Mouse (Mus musculus) gastrocnemius, postnatal 25 days (tissue): ENCODE measurements around the gene Etv6. TPM values are rescaled to one million over a fixed set of nuclear protein-coding genes. Genes with fewer than 3 reads are reported as not detected.

Source experiments
- DNase-seq: peaks from one replicate; pipeline ENCODE4 v3.0.0; 2022
- total RNA-seq, 2 experiments: library from RNA; stranded (reverse); gene quantifications; 1 replicate in 1 of 2; 2 replicates in 1 of 2; pipeline ENCODE4 v1.2.3; 2021

Gene Etv6
- total RNA-seq, 2 experiments from 2014 or later: 7.5 to 9.4 TPM

DNA sequence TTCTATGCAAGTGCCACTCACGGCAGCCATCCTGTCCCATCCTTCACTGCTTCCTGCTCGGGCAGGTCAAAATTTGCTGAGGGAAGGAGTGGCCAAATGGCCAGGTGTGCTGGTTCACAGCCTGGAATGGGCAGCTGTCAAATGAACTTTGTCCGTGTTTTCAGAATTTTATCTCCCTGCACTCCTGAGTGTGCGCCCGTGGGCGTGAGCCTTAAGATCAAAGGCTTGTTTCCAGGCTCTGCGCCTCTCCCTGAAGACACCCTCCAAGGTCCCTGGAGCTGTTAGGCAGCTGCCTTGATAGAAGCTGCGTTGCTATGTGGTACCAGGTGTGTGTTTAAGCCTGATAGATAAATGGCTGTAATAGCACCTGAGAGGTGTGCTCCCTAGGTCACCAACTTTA lies 76.1 kb downstream of the Etv6 start:
- no peak for DNase-seq

- DNase-seq: no peak
Measured at GRCm38 (mm10) chr6:134112753-134113152, 77.3 kb downstream of the Etv6 start.

DNA sequence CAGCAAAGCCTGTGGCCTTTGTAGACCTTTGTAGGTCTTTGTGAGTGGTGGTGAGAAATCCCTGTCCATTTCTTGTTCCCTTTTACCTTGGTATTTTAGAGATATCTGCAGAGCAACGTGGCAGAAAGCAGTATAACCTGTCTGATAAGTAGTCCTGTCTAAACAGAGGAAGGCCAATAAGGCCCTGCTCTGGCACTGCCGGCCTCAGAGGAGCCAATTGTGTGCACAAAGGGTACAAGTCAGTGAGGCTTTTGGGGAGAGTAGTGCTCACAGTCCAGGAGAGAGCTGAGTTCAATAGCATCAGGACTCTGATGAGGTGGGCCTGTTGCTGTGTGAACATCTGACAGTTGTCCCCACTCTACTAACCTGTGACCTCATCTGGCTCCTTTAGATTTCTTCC lies 77.7 kb downstream of the Etv6 start:
- no peak for DNase-seq

- DNase-seq: no peak
Measured at GRCm38 (mm10) chr6:134115219-134115968, 79.9 kb downstream of the Etv6 start.

DNA sequence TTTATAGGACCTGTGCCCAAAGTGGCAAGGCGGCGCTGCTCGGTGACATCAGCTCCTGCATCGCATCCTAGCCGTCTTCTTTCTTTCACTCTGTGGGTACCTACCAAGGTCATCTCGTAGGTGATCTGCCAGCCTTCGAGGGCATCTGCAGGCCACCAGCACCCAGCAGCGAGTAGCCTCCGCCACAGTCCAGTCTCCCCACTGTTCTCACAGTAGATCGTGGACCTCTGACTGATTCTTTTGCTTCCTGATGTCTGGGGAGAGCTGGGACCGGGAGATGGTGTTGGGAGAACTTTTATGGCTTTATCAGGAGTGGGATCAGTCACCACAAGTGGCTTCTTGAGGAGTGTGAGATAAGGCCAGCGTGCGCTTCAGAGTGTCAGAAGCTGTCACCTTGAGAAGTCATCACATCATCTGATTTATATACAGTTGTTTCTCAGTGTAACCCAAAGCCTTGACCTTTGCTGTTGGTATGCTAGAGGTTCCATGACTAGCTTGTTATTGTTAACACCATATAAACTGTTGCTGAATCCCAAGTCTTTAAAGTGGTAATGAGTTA lies 82.0 kb downstream of the Etv6 start:
- no peak for DNase-seq

DNA sequence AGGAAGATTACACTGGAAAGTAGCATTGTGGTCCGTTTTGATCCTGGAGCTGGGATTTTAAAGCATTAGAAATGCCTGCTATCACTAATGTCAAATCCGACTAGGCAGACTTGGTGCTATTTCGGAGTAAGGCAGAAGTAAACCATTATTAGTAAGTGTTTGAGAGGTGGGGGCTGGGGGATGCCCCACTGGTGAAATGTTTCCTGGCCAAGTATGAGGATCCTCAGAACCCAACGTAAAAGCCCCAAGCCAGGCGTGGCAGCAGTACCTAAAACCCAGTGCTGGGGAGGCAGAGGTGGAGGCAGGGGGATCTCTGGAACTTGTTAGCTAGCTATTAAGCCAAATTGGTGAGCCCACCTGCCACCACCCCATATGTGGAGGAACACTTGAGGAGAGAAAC lies 83.0 kb downstream of the Etv6 start:
- no peak for DNase-seq

- no peak for DNase-seq
Measured at GRCm38 (mm10) chr6:134119136-134119535, 83.6 kb downstream of the Etv6 start.

- DNase-seq: no peak
Measured at GRCm38 (mm10) chr6:134120227-134120626, 84.7 kb downstream of the Etv6 start.

DNA sequence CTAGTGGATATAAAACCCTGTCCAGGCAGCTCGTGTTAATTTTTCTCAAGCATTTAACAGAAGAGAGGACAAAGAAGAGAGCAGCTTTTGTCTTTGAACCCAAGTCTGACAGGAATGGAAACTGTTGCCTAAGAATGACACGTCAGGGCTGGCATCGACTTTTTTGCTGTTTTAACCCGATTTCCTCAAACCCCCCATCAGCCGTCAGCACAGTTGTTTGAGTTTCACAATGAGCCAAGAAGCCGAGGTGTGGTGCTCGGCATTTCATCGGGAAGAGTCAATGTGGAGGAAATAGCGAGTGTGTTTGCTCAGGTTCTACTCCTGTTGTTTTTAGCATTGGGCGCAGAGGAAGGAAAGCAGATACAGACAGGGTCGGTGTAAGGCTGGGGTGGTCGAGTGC lies 85.2 kb downstream of the Etv6 start:
- no peak for DNase-seq

GRCm38 (mm10) chr6:134122945-134123344 lies 87.4 kb downstream of the Etv6 start:
- DNase-seq: no peak

- DNase-seq: no peak
Measured at GRCm38 (mm10) chr6:134123474-134123873, 88.0 kb downstream of the Etv6 start.

GRCm38 (mm10) chr6:134124256-134124655 lies 88.8 kb downstream of the Etv6 start:
- no peak for DNase-seq

DNA sequence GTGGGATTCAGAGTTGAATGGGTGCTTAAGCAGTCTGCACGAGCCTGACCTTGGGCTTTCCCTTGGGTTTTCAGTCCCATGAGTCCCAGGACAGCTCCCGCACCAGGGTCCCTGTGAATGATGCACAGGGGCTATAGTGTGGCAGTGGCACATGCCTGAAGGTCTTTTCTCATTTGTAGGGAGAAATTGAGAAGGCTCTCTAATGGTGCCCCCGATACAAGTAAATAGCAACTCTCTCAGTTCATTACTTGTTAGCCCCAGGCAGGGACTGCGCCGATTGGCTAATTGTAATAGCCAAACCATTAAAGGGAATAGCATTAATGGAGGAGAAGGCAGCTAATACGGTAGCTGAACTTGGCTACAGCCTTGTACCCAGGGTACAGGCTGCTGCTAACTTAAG lies 92.5 kb downstream of the Etv6 start:
- no peak for DNase-seq

- DNase-seq: no peak
Measured at GRCm38 (mm10) chr6:134128594-134128993, 93.1 kb downstream of the Etv6 start.

GRCm38 (mm10) chr6:134129848-134130247 lies 94.3 kb downstream of the Etv6 start:
- DNase-seq: no peak

GRCm38 (mm10) chr6:134130816-134131215 lies 95.3 kb downstream of the Etv6 start:
- no peak for DNase-seq

DNA sequence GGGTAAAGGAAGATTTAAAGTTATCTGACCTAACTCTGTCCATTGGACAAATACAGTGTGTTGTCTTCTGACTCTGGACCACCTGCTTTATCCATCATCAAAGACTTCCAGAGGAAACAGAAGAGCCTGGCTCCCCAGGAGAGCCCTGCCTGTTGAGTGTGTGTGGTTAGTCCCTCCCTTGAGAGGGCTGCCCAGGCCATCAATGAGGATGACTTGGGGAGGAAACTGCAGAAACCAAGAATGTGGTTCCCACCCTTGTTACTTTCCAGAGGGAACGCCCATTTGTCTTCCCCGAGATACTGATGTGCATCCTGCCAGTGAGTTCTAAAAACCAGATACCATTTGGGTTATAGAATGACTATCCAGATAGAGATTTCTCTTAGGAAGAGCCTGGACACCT lies 96.1 kb downstream of the Etv6 start:
- no peak for DNase-seq

- no peak for DNase-seq
Measured at GRCm38 (mm10) chr6:134133756-134134155, 98.3 kb downstream of the Etv6 start.

DNA sequence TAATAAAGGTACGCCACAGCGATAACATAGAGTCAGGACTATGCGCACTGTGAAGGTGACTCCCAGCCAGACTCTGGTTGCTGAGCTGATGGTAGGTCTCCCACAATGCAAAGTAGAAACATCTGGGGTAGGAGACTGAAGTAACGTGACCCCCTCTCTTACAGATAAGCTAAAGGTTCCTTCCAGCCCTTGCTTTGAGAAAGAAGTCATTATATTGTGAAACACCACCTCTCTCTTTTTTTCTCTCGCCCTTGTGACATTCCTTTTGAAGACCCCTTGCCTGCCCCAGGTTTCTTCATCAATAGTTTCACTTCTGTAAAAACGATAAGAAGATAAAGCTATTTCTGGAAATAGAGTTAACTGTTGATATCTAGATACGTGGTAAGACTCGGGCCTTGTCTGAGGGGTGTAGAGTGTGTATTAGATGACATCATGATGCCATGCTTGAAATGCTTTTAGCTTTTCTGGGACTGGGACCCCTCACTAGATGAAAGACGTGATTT lies 99.4 kb downstream of the Etv6 start:
- DNase-seq: no peak

- DNase-seq: no peak
Measured at GRCm38 (mm10) chr6:134136315-134136714, 100.8 kb downstream of the Etv6 start.

- DNase-seq: no peak
Measured at GRCm38 (mm10) chr6:134139359-134139758, 103.9 kb downstream of the Etv6 start.

GRCm38 (mm10) chr6:134140718-134141615 lies 105.5 kb downstream of the Etv6 start:
- DNase-seq: peak; percentile 33

DNA sequence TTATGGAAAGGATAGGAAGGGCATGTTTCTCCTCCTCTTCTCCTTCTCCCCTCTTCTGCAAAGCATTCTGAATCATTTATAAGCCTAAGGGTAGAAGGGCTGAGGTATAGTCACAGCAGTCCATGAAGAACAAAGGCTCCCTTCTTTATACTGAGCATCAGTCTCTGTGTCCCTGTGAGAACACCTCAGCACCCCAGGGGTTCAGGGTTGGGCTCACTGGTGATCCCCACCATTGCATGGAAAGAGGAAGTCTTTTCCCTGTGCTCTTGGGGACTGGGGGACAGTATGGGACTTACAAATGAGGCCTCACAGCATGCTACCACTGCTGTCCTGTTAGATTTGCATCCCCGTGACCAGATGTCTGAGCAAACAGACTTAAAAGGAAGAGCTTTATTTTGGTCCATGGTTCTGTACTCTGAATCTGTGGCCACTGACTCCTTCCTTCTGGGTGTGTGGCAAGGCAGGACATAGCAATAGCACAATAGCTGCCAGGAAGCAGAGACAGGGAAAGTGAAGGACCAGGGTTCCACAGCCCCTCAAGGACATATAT lies 106.2 kb downstream of the Etv6 start:
- DNase-seq: no peak
